Mouse (Mus musculus): ENCODE measurements around the gene Gja5. TPM values are rescaled to one million over a fixed set of nuclear protein-coding genes. Genes with fewer than 3 reads are reported as not detected.

Gja5 gene
- polyA plus RNA-seq, 1 experiment from 2014 or later, result 14.0 TPM

- H3K36me3 ChIP-seq, result no peaks in the 10 kb centered on the region
- WGBS, result 83% methylated on average over 3 of the region's 3 CpGs
- no peak overlapping the region for H3K4me3 ChIP-seq (replicated peaks)
- no peak overlapping the region for H3K9ac ChIP-seq (replicated peaks)
- H3K4me1 ChIP-seq (replicated peaks), result no peaks in the 10 kb centered on the region
- H3K9me3 ChIP-seq, result no peaks in the 10 kb centered on the region
- no peaks in the 10 kb centered on the region for H3K27me3 ChIP-seq
- ATAC-seq (ENCODE audit: insufficient number of reproducible peaks, insufficient read depth, low FRiP score, low TSS enrichment, low read depth), result no peak
- no peak overlapping the region for H3K27ac ChIP-seq
- no peak overlapping the region for H3K4me2 ChIP-seq
Measured at GRCm38 (mm10) chr3:96979020-96979419, 74.5 kb downstream of the Gja5 start.

GRCm38 (mm10) chr3:96981833-96982232, 77.3 kb downstream of the Gja5 start:
- Histone ChIP-seq H3K9ac (replicated peaks) (no peak overlapping the region), H3K4me2 (no peak overlapping the region), H3K9me3 (no peaks in the 10 kb centered on the region), H3K36me3 (no peaks in the 10 kb centered on the region), H3K27ac (no peak overlapping the region), H3K4me1 (replicated peaks) (no peaks in the 10 kb centered on the region), H3K27me3 (no peaks in the 10 kb centered on the region), H3K4me3 (replicated peaks) (no peak overlapping the region)
- ATAC-seq (ENCODE audit: insufficient number of reproducible peaks, insufficient read depth, low FRiP score, low TSS enrichment, low read depth), result no peak
- 78% methylated on average over 3 of the region's 3 CpGs for WGBS

- no peaks in the 10 kb centered on the region for H3K27me3 ChIP-seq
- no peak for ATAC-seq (ENCODE audit: insufficient number of reproducible peaks, insufficient read depth, low FRiP score, low TSS enrichment, low read depth)
- no peaks in the 10 kb centered on the region for H3K9me3 ChIP-seq
- no peak overlapping the region for H3K4me3 ChIP-seq (replicated peaks)
- H3K4me1 ChIP-seq (replicated peaks), result no peaks in the 10 kb centered on the region
- no peak overlapping the region for H3K27ac ChIP-seq
- H3K9ac ChIP-seq (replicated peaks), result no peak overlapping the region
- 83% methylated on average over 2 of the region's 2 CpGs for WGBS
- no peak overlapping the region for H3K4me2 ChIP-seq
- no peaks in the 10 kb centered on the region for H3K36me3 ChIP-seq
Measured at GRCm38 (mm10) chr3:96982666-96983065, 78.2 kb downstream of the Gja5 start.

GRCm38 (mm10) chr3:96992526-96992925, 88.0 kb downstream of the Gja5 start:
- 30% methylated on average over 3 of the region's 3 CpGs for WGBS
- no peak for ATAC-seq (ENCODE audit: insufficient number of reproducible peaks, insufficient read depth, low FRiP score, low TSS enrichment, low read depth)
- no peaks in the 10 kb centered on the region for H3K36me3 ChIP-seq
- peaks cover 8% of the 10 kb centered on the region; the same call in 1 of the 2 replicates for H3K4me1 ChIP-seq (replicated peaks)
- no peak overlapping the region for H3K9ac ChIP-seq (replicated peaks)
- H3K27ac ChIP-seq, result no peak overlapping the region
- H3K27me3 ChIP-seq, result no peaks in the 10 kb centered on the region
- H3K4me3 ChIP-seq (replicated peaks), result no peak overlapping the region
- H3K9me3 ChIP-seq, result no peaks in the 10 kb centered on the region
- no peak overlapping the region for H3K4me2 ChIP-seq

GRCm38 (mm10) chr3:96997770-96998169, 93.3 kb downstream of the Gja5 start:
- H3K9ac ChIP-seq (replicated peaks), result no peak overlapping the region
- no peak overlapping the region for H3K4me3 ChIP-seq (replicated peaks)
- no peaks in the 10 kb centered on the region for H3K36me3 ChIP-seq
- no peak overlapping the region for H3K4me2 ChIP-seq
- peaks cover 13% of the 10 kb centered on the region for H3K4me1 ChIP-seq (replicated peaks)
- H3K27me3 ChIP-seq, result no peaks in the 10 kb centered on the region
- H3K27ac ChIP-seq, result no peak overlapping the region
- no peak for ATAC-seq (ENCODE audit: insufficient number of reproducible peaks, insufficient read depth, low FRiP score, low TSS enrichment, low read depth)
- WGBS, result 10% methylated on average over 6 of the region's 6 CpGs
- no peaks in the 10 kb centered on the region for H3K9me3 ChIP-seq

GRCm38 (mm10) chr3:97003111-97003510, 98.6 kb downstream of the Gja5 start:
- H3K36me3 ChIP-seq, result no peaks in the 10 kb centered on the region
- H3K4me3 ChIP-seq (replicated peaks), result no peak overlapping the region
- H3K4me2 ChIP-seq, result no peak overlapping the region
- H3K9ac ChIP-seq (replicated peaks), result no peak overlapping the region
- peaks cover 5% of the 10 kb centered on the region for H3K4me1 ChIP-seq (replicated peaks)
- no peaks in the 10 kb centered on the region for H3K9me3 ChIP-seq
- H3K27ac ChIP-seq, result no peak overlapping the region
- H3K27me3 ChIP-seq, result no peaks in the 10 kb centered on the region; the same call in 1 of the 2 replicates
- 91% methylated on average over 10 of the region's 10 CpGs for WGBS
- no peak for ATAC-seq (ENCODE audit: insufficient number of reproducible peaks, insufficient read depth, low FRiP score, low TSS enrichment, low read depth)

GRCm38 (mm10) chr3:97004509-97004908, 100.0 kb downstream of the Gja5 start:
- no peak for ATAC-seq (ENCODE audit: insufficient number of reproducible peaks, insufficient read depth, low FRiP score, low TSS enrichment, low read depth)
- Histone ChIP-seq H3K36me3 (no peaks in the 10 kb centered on the region), H3K4me2 (no peak overlapping the region), H3K4me3 (replicated peaks) (no peak overlapping the region), H3K9ac (replicated peaks) (no peak overlapping the region), H3K27me3 (no peaks in the 10 kb centered on the region; the same call in 1 of the 2 replicates), H3K27ac (no peak overlapping the region), H3K4me1 (replicated peaks) (no peaks in the 10 kb centered on the region), H3K9me3 (no peaks in the 10 kb centered on the region)
- 75% methylated on average over 4 of the region's 4 CpGs for WGBS

- H3K27ac ChIP-seq, result no peak overlapping the region
- no peak overlapping the region for H3K4me2 ChIP-seq
- ATAC-seq (ENCODE audit: insufficient number of reproducible peaks, insufficient read depth, low FRiP score, low TSS enrichment, low read depth), result no peak
- no peak overlapping the region for H3K4me3 ChIP-seq (replicated peaks)
- H3K4me1 ChIP-seq (replicated peaks), result no peaks in the 10 kb centered on the region
- no peak overlapping the region for H3K9ac ChIP-seq (replicated peaks)
- no peaks in the 10 kb centered on the region for H3K9me3 ChIP-seq
- no peaks in the 10 kb centered on the region for H3K36me3 ChIP-seq
- H3K27me3 ChIP-seq, result no peaks in the 10 kb centered on the region; the same call in 1 of the 2 replicates
- 63% methylated on average over 3 of the region's 3 CpGs for WGBS
Measured at GRCm38 (mm10) chr3:97007010-97007448, 102.5 kb downstream of the Gja5 start.

GRCm38 (mm10) chr3:97025226-97025625, 120.7 kb downstream of the Gja5 start:
- 54% methylated on average over 5 of the region's 5 CpGs for WGBS
- H3K27ac ChIP-seq, result no peak overlapping the region

GRCm38 (mm10) chr3:97032053-97032496, 127.6 kb downstream of the Gja5 start:
- Histone ChIP-seq H3K27ac (no peak overlapping the region), H3K27me3 (peaks cover 54% of the 10 kb centered on the region), H3K9me3 (no peaks in the 10 kb centered on the region), H3K4me3 (replicated peaks) (peak overlapping the region; percentile 40), H3K9ac (replicated peaks) (peak overlapping the region; percentile 54), H3K4me1 (replicated peaks) (peaks cover 5% of the 10 kb centered on the region), H3K36me3 (no peaks in the 10 kb centered on the region), H3K4me2 (peak overlapping the region; percentile 63)
- 1% methylated on average over 10 of the region's 10 CpGs for WGBS
- no peak for ATAC-seq (ENCODE audit: insufficient number of reproducible peaks, insufficient read depth, low FRiP score, low TSS enrichment, low read depth)

More at GRCm38 (mm10) chr3:97025226-97025625, 120.7 kb downstream of the Gja5 start:
- peaks cover 10% of the 10 kb centered on the region; the same call in 1 of the 2 replicates for H3K27me3 ChIP-seq
- H3K4me1 ChIP-seq (replicated peaks), result 0 out of 2 replicates have a peak, but pooled peaks cover 6% of the 10 kb centered on the region
- no peak overlapping the region for H3K4me3 ChIP-seq (replicated peaks)
- H3K9me3 ChIP-seq, result no peaks in the 10 kb centered on the region
- H3K9ac ChIP-seq (replicated peaks), result no peak overlapping the region
- no peak for ATAC-seq (ENCODE audit: insufficient number of reproducible peaks, insufficient read depth, low FRiP score, low TSS enrichment, low read depth)
- no peaks in the 10 kb centered on the region for H3K36me3 ChIP-seq
- H3K4me2 ChIP-seq, result no peak overlapping the region

- Histone ChIP-seq H3K9ac (replicated peaks) (no peak overlapping the region), H3K4me2 (no peak overlapping the region), H3K27ac (no peak overlapping the region), H3K36me3 (no peaks in the 10 kb centered on the region), H3K27me3 (peaks cover 51% of the 10 kb centered on the region), H3K4me3 (replicated peaks) (no peak overlapping the region), H3K4me1 (replicated peaks) (peaks cover 14% of the 10 kb centered on the region), H3K9me3 (no peaks in the 10 kb centered on the region)
- 90% methylated on average over 3 of the region's 3 CpGs for WGBS
- no peak for ATAC-seq (ENCODE audit: insufficient number of reproducible peaks, insufficient read depth, low FRiP score, low TSS enrichment, low read depth)
Measured at GRCm38 (mm10) chr3:97035558-97035957, 131.1 kb downstream of the Gja5 start.

- H3K27me3 ChIP-seq, result peaks cover 36% of the 10 kb centered on the region
- no peak for ATAC-seq (ENCODE audit: insufficient number of reproducible peaks, insufficient read depth, low FRiP score, low TSS enrichment, low read depth)
- peaks cover 14% of the 10 kb centered on the region for H3K4me1 ChIP-seq (replicated peaks)
- H3K9ac ChIP-seq (replicated peaks), result no peak overlapping the region
- 67% methylated on average over 6 of the region's 6 CpGs for WGBS
- no peak overlapping the region for H3K4me2 ChIP-seq
- H3K27ac ChIP-seq, result no peak overlapping the region
- H3K9me3 ChIP-seq, result no peaks in the 10 kb centered on the region
- no peaks in the 10 kb centered on the region for H3K36me3 ChIP-seq
- H3K4me3 ChIP-seq (replicated peaks), result no peak overlapping the region
Measured at GRCm38 (mm10) chr3:97037119-97037518, 132.6 kb downstream of the Gja5 start.

Measured in limb, embryonic 12.5 days (tissue).